Mouse (Mus musculus) retina, postnatal 1 day (tissue): ENCODE measurements at regions not wholly inside any gene's neighbourhood (a gene's known extent, or its start where the extent isn't known, plus 50 kb on each side); places are given as distances from the start of the nearest gene placed in this dataset.
"Not testable (repeated sequence)": the region's sequence is repeated elsewhere in the genome, so short reads cannot be mapped to it uniquely, and the experiment has no call there.

Source experiments
- DNase-seq: peaks from one replicate; pipeline ENCODE4 v3.0.0-alpha.2; 2012

GRCm38 (mm10) chr8:35125179-35125578 lies 640.4 kb upstream of the Gm19410 start:
- DNase-seq, result no peak

- DNase-seq, result no peak
Measured at GRCm38 (mm10) chr8:35132281-35132680, 633.3 kb upstream of the Gm19410 start.

GRCm38 (mm10) chr8:35135630-35136029 lies 630.0 kb upstream of the Gm19410 start:
- DNase-seq, result no peak

GRCm38 (mm10) chr8:35136643-35137042 lies 628.9 kb upstream of the Gm19410 start:
- no peak for DNase-seq

- no peak for DNase-seq
Measured at GRCm38 (mm10) chr8:35140775-35141174, 624.8 kb upstream of the Gm19410 start.

GRCm38 (mm10) chr8:35143018-35143656 lies 622.5 kb upstream of the Gm19410 start:
- DNase-seq, result no peak

- DNase-seq, result no peak
Measured at GRCm38 (mm10) chr8:35143684-35144083, 621.9 kb upstream of the Gm19410 start.

GRCm38 (mm10) chr8:35144401-35144800 lies 621.2 kb upstream of the Gm19410 start:
- no peak for DNase-seq

GRCm38 (mm10) chr8:35147481-35147880 lies 618.1 kb upstream of the Gm19410 start:
- DNase-seq, result no peak

GRCm38 (mm10) chr8:35147967-35148366 lies 617.6 kb upstream of the Gm19410 start:
- DNase-seq, result no peak

GRCm38 (mm10) chr8:35152585-35152984 lies 613.0 kb upstream of the Gm19410 start:
- no peak for DNase-seq

GRCm38 (mm10) chr8:35156272-35156671 lies 609.3 kb upstream of the Gm19410 start:
- no peak for DNase-seq

GRCm38 (mm10) chr8:35157711-35158110 lies 607.9 kb upstream of the Gm19410 start:
- DNase-seq, result no peak

- peak; percentile 74 for DNase-seq
Measured at GRCm38 (mm10) chr8:35159329-35159728, 606.3 kb upstream of the Gm19410 start.

GRCm38 (mm10) chr8:35160230-35160629 lies 605.4 kb upstream of the Gm19410 start:
- DNase-seq, result no peak

GRCm38 (mm10) chr8:35162166-35162565 lies 603.4 kb upstream of the Gm19410 start:
- not testable (repeated sequence) for DNase-seq

GRCm38 (mm10) chr8:35166611-35167010 lies 599.0 kb upstream of the Gm19410 start:
- no peak for DNase-seq

- no peak for DNase-seq
Measured at GRCm38 (mm10) chr8:35171536-35172310, 593.9 kb upstream of the Gm19410 start.

GRCm38 (mm10) chr8:35177314-35177713 lies 588.3 kb upstream of the Gm19410 start:
- no peak for DNase-seq

- DNase-seq, result no peak
Measured at GRCm38 (mm10) chr8:35180075-35180474, 585.5 kb upstream of the Gm19410 start.

- no peak for DNase-seq
Measured at GRCm38 (mm10) chr8:35182141-35182540, 583.4 kb upstream of the Gm19410 start.

GRCm38 (mm10) chr8:35183423-35183822 lies 582.2 kb upstream of the Gm19410 start:
- DNase-seq, result no peak

- DNase-seq, result no peak
Measured at GRCm38 (mm10) chr8:35185165-35185564, 580.4 kb upstream of the Gm19410 start.

- no peak for DNase-seq
Measured at GRCm38 (mm10) chr8:35188531-35188930, 577.1 kb upstream of the Gm19410 start.

GRCm38 (mm10) chr8:35189695-35190094 lies 575.9 kb upstream of the Gm19410 start:
- DNase-seq, result no peak
